In the genomic region with DNA sequence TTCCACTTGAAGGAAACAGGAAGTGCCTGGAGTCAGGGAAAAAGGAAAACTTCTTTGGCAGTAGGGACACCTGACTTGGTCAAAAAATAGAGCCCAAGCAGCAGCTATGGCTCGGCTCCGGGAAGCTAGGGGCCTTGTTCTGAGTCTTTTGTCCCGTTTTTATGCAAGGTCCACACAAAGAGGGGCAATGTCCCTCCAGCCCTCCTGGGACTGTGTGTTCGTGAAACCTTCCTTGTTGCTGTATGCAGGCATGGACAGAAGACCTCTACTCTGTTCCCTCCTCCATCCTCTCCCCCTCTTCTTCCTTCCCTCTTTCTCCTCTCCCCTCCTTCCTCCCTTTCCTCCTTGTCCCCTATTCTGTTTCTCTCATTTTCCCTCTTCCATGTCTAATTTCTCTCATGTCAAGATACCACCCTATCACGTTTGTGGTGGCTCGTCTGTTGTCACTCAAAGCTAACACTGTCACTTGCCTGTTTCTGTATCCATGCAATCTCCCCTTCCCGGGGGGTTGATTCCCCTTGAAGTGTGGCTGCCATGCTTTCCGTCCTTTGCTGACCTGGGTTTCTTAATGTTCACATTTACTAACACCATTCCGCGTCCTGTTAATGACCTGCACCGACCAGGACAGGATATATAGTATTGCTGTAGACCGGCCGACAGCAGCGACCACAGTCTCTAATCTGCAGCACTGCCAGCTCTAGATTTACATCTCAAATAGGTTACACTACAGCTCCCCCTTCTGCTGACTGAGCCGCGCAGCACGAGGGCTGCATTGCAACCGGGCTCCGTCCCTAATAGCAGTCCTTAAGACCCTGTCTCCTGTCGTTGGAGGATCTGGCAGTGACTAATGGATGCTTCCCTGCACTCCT, we compare ENCODE assay signal across 8 mouse cellular contexts.
A peak's percentile ranks its signal among the peaks of the same experiment; 100 is the strongest.
DNase-seq lines count a peak whose midpoint lies in the region; ATAC-seq lines count a peak whose summit lies in the region.

No protein-coding gene starts in this region.

- no peaks in the 10 kb centered on the region for H3K9me3 ChIP-seq in limb, embryonic 10.5 days (replicated peaks)

- peak; percentile 21 to 22 for DNase-seq in spleen, postnatal 36 days (ENCODE audit: low spot score in 2 of 2)
- DNase-seq in spleen, adult 12 weeks (ENCODE audit: low spot score), result no peak
- DNase-seq in embryo, embryonic 9.5 days (ENCODE audit: extremely low spot score), result peak; percentile 86
- peak; percentile 79 to 83 for DNase-seq in kidney, adult 8-10 months
- DNase-seq in limb, embryonic 10.5 days (ENCODE audit: low spot score), result peak; percentile 71
- peak; percentile 81 for DNase-seq in mesoderm, embryonic 11.5 days (ENCODE audit: low read depth, low spot score)
- peak; percentile 54 for DNase-seq in skeletal muscle tissue, adult 2 months (ENCODE audit: low read depth, low spot score)

- peak overlapping the region; percentile 35 for H3K4me3 ChIP-seq in limb, embryonic 10.5 days

- H3K4me1 ChIP-seq in limb, embryonic 10.5 days, result peaks cover 53% of the 10 kb centered on the region

- ATAC-seq in granulocyte monocyte progenitor cell, adult 5-6 weeks (replicated peaks; ENCODE audit: poor library complexity, severe bottlenecking), result peak; percentile 78

- H3K27me3 ChIP-seq in limb, embryonic 10.5 days (ENCODE audit: low read depth, poor library complexity, severe bottlenecking), result peaks cover 64% of the 10 kb centered on the region; the same call in 1 of the 2 replicates

- H3K36me3 ChIP-seq in limb, embryonic 10.5 days, result no peaks in the 10 kb centered on the region

- WGBS in limb, embryonic 10.5 days, result under 1% methylated on average over 20 of the region's 20 CpGs

- H3K27ac ChIP-seq in limb, embryonic 10.5 days, result peak overlapping the region; percentile 77
